Mouse (Mus musculus) fat pad, adult 2 months (tissue): Measurements from ENCODE around the gene Rasal2.
"Not testable (repeated sequence)": the region's sequence is repeated elsewhere in the genome, so short reads cannot be mapped to it uniquely, and the experiment has no call there.

Source experiments
- DNase-seq: peaks from one replicate; pipeline ENCODE4 v3.0.0-alpha.2; 2011; ENCODE audit warnings: low read depth, low spot score; ENCODE audit errors: extremely low read depth

The Rasal2 gene

GRCm38 (mm10) chr1:157246779-157247178 is 165.6 kb downstream of the Rasal2 start:
- DNase-seq: no peak

- no peak for DNase-seq
Measured at GRCm38 (mm10) chr1:157244453-157244790, 168.0 kb downstream of the Rasal2 start.

- DNase-seq: no peak
Measured at GRCm38 (mm10) chr1:157243576-157244452, 168.6 kb downstream of the Rasal2 start.

- no peak for DNase-seq
Measured at GRCm38 (mm10) chr1:157239687-157240086, 172.7 kb downstream of the Rasal2 start.

- DNase-seq: not testable (repeated sequence)
Measured at GRCm38 (mm10) chr1:157236650-157237344, 175.6 kb downstream of the Rasal2 start.

GRCm38 (mm10) chr1:157233451-157233850 is 178.9 kb downstream of the Rasal2 start:
- no peak for DNase-seq

- DNase-seq: no peak
Measured at GRCm38 (mm10) chr1:157232372-157232771, 180.0 kb downstream of the Rasal2 start.

- DNase-seq: no peak
Measured at GRCm38 (mm10) chr1:157231016-157231415, 181.4 kb downstream of the Rasal2 start.

GRCm38 (mm10) chr1:157230386-157230785 is 182.0 kb downstream of the Rasal2 start:
- no peak for DNase-seq

- no peak for DNase-seq
Measured at GRCm38 (mm10) chr1:157225013-157225412, 187.4 kb downstream of the Rasal2 start.

GRCm38 (mm10) chr1:157220910-157221309 is 191.5 kb downstream of the Rasal2 start:
- DNase-seq: no peak

- no peak for DNase-seq
Measured at GRCm38 (mm10) chr1:157220466-157220865, 191.9 kb downstream of the Rasal2 start.

GRCm38 (mm10) chr1:157208754-157209153 is 203.6 kb downstream of the Rasal2 start:
- no peak for DNase-seq

- no peak for DNase-seq
Measured at GRCm38 (mm10) chr1:157205685-157206084, 206.7 kb downstream of the Rasal2 start.

- DNase-seq: no peak
Measured at GRCm38 (mm10) chr1:157183043-157183442, 229.4 kb downstream of the Rasal2 start.

- DNase-seq: no peak
Measured at GRCm38 (mm10) chr1:157182431-157182830, 230.0 kb downstream of the Rasal2 start.

- DNase-seq: no peak
Measured at GRCm38 (mm10) chr1:157181081-157181480, 231.3 kb downstream of the Rasal2 start.

GRCm38 (mm10) chr1:157178988-157179764 is 233.2 kb downstream of the Rasal2 start:
- no peak for DNase-seq

- no peak for DNase-seq
Measured at GRCm38 (mm10) chr1:157169292-157169691, 243.1 kb downstream of the Rasal2 start.

GRCm38 (mm10) chr1:157168891-157169290 is 243.5 kb downstream of the Rasal2 start:
- DNase-seq: no peak

- no peak for DNase-seq
Measured at GRCm38 (mm10) chr1:157153781-157154180, 258.6 kb downstream of the Rasal2 start.
